Mouse (Mus musculus): ENCODE measurements around the gene Usp17la.
"Not testable (repeated sequence)": the region's sequence is repeated elsewhere in the genome, so short reads cannot be mapped to it uniquely, and the experiment has no call there.

Usp17la gene

DNA sequence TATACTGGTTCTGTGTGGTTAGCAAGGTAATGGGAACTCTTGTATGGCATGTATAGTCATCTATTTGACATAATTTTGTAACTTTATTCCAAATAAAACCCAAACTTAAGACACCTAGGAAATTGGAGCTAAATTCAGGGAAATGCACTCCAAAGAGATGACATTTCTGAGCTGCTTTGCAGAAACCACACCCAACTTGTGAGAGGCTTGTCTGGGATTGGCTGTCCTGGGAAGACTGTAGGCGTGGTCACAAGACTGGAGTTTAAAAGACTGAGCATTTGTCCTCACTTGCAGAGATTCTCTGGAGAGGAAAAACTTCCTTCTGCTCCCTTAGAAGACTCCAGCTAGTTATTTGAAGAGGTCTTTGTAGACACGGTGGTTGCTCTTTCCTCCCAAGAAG is at the start of gene Usp17la:
Usp17la (plus strand) TSS at position 301 of the 400 bp plus-strand sequence.
- not testable (repeated sequence) for DNase-seq (ENCODE audit: low spot score)

DNA sequence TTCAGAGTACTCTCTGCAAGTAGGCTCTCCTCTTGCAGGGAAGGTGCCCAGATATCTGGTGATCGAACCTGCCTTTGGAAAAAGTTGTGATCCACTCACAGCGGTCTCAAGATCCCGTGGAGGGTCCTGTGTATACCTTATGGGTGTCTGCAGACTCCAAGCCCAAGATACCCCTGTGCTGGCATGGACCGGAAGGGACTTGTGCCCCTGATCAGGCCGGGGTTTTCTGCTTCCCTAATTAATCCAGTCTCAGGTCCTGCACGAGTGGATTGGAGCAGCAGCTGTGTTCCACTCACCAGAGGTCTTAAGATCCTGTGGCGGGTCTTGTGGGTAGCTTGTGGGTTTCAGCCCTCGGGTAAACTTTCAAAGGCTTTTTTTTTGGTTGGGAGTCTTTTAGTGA is 46.5 kb upstream of the Usp17la start:
- DNase-seq (ENCODE audit: low spot score): not testable (repeated sequence)

DNA sequence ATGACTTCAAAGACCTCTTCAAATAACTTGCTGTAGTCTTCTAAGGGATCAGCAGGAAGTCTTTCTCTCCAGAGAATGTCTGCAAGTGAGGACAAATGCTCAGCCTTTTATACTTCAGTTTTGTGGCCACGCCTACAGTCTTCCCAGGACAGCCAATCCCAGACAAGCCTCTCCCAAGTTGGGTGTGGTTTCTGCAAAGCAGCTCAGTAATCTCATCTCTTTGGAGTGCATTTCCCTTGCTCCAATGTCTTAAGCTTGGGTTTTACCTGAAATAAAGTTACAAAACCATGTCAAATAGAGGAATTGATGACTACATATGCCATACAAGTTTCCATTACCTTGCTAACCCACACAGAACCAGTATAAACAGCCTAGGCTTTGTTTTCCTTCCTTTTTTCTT is 14.3 kb upstream of the Usp17la start, which contains the start of gene Usp17lb:
Usp17lb (minus strand) TSS at position 101 of the 400 bp plus-strand sequence.
- DNase-seq (ENCODE audit: low spot score): no peak

DNA sequence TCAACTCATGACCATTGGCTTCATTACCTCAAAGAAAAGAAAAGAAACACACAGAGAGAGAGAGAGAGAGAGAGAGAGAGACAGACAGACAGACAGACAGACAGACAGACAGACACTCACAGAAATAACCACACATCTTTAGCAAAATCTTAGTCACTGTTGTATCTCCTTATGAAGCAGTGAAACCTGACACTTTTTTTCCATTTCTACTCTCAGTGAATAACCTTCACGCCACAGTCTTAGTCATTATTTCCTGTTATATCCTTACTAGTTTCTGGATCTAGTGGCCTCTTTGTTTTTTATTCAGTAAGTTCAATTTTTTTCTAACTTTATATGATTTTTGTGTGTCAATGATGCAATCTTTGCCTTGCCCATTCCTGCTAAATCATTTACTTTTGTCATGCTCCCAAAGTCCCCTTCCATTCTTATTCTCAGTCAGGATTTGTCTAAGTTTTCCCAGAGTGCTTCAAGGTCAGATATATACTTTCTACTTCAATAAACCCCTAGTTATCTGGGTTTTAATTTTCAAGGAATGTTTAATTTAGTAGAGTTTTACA is 13.0 kb upstream of the Usp17la start:
- no peak for DNase-seq (ENCODE audit: low spot score)

DNA sequence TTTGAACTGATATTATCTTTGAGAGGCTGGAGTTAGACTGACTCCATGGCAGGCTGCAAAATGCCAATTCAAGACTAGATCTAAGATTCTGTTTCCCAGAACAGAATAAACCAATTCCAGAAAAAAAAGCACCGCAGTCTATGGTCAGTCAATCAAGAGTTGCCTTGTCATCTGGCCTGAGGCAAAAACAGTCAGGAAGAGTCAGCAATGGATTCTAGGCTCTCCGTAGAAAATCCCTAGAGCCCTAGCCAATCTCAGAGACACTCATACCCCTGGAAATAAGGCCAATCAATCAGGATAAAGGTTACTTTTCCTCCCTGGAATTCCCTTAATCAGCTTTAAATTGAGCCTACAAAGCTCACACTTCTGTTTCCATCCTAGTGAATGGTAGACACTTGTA is 5.3 kb upstream of the Usp17la start:
- not testable (repeated sequence) for DNase-seq (ENCODE audit: low spot score)

- no peak for DNase-seq (ENCODE audit: low spot score)
Observed at GRCm38 (mm10) chr7:104855248-104855750, 1.5 kb upstream of the Usp17la start.

DNA sequence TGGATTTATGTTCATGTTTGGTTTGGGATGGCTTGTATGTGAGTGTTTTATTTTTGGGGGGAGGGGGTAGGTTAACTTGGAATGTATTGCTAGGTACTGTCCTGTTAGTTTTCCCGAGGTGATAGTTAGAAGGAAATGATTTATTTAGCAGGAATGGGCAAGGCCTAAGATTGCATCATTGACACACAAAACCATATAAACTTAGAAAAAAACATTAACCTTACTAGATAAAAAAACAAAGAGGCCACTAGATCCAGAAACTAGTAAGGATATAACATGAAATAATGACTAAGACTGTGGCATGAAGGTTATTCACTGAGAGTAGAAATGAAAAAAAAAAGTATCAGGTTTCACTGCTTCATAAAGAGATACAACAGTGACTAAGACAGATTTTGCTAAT is 874 bp downstream of the Usp17la start:
- DNase-seq (ENCODE audit: low spot score): no peak

DNA sequence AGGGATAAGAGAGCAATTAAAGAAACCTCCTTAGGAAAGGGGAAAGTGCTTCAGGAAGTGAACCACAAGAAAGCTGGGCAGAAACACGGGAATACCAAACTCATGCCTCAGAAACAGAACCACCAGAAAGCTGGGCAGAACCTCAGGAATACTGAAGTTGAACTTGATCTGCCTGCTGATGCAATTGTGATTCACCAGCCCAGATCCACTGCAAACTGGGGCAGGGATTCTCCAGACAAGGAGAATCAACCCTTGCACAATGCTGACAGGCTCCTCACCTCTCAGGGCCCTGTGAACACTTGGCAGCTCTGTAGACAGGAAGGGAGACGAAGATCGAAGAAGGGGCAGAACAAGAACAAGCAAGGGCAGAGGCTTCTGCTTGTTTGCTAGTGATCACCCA is 4.6 kb downstream of the Usp17la start:
- DNase-seq (ENCODE audit: low spot score): no peak

DNA sequence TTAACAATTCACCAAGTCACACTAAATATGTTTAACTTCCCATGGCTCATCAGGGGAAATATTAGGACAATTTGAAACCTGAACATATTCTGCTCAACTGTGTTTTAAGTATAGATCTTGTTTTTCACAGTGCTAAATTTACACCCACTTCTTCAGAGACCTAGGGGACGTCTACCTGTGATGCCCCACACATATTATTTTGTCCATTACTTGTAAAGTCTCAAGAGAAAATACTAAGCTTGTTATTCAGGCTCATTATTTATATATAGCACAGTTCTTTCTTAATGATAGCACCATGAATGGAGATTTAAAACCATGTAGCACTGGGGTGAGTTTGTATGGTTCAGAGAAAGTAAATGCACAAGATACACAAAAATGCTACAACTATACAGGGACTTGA is 20.9 kb downstream of the Usp17la start, which contains the start of gene Olfr665:
Olfr665 (plus strand) TSS at position 301 of the 400 bp plus-strand sequence.
- no peak for DNase-seq (ENCODE audit: low spot score)

DNA sequence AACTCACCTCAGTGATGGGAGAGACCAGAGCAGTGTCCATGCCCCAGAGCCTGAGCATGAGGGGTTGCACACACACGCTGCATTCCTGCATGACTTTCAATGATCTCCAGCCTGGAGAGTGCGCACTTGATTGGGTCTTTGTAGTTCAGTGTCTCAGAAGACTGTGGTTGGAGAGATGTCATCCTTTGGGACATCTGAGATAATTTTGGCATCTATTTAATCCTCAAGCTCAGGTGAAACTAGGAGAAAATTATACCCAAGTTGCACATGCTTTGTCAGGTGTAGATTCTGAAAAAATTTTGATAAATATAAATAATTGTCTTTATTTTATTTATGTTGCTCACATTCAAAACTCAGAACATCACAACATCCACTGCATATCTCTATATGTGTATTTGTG is 39.0 kb downstream of the Usp17la start, which contains the start of gene Olfr666:
Olfr666 (minus strand) TSS at position 101 of the 400 bp plus-strand sequence.
- DNase-seq (ENCODE audit: low spot score): no peak

Data from yolk sac, embryonic 10.5 days (tissue).